Mouse (Mus musculus): ENCODE data around the gene 2900011O08Rik. TPM values are rescaled to one million over a fixed set of nuclear protein-coding genes. Genes with fewer than 3 reads are reported as not detected.
"Not testable (repeated sequence)": the region's sequence is repeated elsewhere in the genome, so short reads cannot be mapped to it uniquely, and the experiment has no call there.

The 2900011O08Rik gene
- polyA plus RNA-seq, 1 experiment, result 0.43 TPM

DNA sequence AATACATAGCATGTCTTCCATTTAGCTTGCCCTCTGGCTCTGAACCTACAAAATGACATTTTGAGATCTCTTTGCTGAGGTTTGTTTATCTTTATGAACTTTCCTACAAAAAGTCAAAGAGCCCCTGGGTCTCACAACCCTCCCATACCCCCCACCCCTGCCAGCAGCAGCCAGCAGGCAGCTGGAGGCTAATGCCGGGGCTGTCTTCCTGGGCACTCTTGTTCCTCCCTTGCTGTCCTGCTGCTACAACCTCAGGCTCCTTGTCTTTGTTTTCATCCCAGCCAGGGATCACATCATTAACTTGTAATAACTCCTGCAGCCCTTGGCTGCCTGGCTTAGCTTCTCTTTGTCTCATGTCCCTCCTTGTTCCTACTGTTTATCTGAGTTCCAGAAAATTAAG is 68.9 kb downstream of the 2900011O08Rik start:
- Histone ChIP-seq H3K4me1 (no peaks in the 10 kb centered on the region; the same call in 1 of the 2 replicates), H3K27me3 (replicated peaks) (peaks cover 21% of the 10 kb centered on the region), H3K4me3 (replicated peaks) (no peak overlapping the region), H3K9me3 (no peaks in the 10 kb centered on the region), H3K36me3 (replicated peaks; ENCODE audit: low read length) (no peaks in the 10 kb centered on the region)
- TF ChIP-seq FLI1 (IDR thresholded peaks at IDR 0.05; ENCODE audit: low read length) (no peak), GATA1 (IDR thresholded peaks at IDR 0.05; ENCODE audit: borderline replicate concordance, low read length) (no peak)

DNA sequence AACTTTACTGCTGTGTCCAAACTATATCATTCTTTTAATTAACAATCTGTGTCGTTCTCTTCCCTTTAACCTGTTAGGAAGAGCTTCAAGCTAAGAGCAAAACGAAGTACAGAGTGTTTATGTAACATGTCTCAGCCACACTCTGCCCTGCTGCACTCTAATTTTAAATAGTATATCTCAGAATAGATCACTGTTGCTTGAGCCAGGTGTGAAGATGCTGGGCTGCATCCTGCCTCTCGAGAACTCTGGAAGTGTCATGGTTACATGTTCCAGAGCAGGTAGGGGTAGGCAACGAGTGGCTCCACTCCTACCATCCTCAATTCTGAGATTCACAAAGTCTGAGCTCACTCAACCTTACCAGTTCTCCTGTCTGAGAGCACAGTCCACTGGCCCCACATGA is 70.3 kb downstream of the 2900011O08Rik start:
- Histone ChIP-seq H3K4me3 (replicated peaks) (no peak overlapping the region), H3K36me3 (replicated peaks; ENCODE audit: low read length) (no peaks in the 10 kb centered on the region), H3K4me1 (no peaks in the 10 kb centered on the region; the same call in 1 of the 2 replicates), H3K27me3 (replicated peaks) (peaks cover 20% of the 10 kb centered on the region), H3K9me3 (no peaks in the 10 kb centered on the region)
- TF ChIP-seq FLI1 (IDR thresholded peaks at IDR 0.05; ENCODE audit: low read length) (no peak), GATA1 (IDR thresholded peaks at IDR 0.05; ENCODE audit: borderline replicate concordance, low read length) (no peak)

DNA sequence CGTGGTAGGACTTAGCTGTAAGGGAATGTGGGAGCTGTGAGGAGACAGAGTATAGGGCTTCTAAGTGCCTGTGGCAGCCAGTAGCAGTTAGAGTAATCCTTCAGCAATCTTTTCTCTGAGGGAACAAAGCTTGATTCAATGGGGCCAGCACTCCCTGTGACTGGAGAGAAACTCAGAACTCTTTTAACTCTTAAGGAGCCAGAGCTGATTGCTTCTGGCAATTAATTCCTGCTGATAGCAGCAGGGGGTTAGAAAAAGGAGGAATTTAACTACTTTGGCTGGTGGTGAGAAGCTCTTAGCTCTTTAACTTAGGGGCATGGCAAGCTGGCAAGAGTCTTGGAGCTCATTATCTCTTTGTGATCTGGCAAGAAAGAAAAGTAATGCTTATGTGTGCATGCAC is 72.1 kb downstream of the 2900011O08Rik start:
- H3K27me3 ChIP-seq (replicated peaks), result peaks cover 7% of the 10 kb centered on the region
- H3K36me3 ChIP-seq (replicated peaks; ENCODE audit: low read length), result no peaks in the 10 kb centered on the region
- H3K9me3 ChIP-seq, result no peaks in the 10 kb centered on the region
- TF ChIP-seq FLI1 (IDR thresholded peaks at IDR 0.05; ENCODE audit: low read length) (no peak), GATA1 (IDR thresholded peaks at IDR 0.05; ENCODE audit: borderline replicate concordance, low read length) (no peak)
- H3K4me3 ChIP-seq (replicated peaks), result no peak overlapping the region
- no peaks in the 10 kb centered on the region; the same call in 1 of the 2 replicates for H3K4me1 ChIP-seq

DNA sequence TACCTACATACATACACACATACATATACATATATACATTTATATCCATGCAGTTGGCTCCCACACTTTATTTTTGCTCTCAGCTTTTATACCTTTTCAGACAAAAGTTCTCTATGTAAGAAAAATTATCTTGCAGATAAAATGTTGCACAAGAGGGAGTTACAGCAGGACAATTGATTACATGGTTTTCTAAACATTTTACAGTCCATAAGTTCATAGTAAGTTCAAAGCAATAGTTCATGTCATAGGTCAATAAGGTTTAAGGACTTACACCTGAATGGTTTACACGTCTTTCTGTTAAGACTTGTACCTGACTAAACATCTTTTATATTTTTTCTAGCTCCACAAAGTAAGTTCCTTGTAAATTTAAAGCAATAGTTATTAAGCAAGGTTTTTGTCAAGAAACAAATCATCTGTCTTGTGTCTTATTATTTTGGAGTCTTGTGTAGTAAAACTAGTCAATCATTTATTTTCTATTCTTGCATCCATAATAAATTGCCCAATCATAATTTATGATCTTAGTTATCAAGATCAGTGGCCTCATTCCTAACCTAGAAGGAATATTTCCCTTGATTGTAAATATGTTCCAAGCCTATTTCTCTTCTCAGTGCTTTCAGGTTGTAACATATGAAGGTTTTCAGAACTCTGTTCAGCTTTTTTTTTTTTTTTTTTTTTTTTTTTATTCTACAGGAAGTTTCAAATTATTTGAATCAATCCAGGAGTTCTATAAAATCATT is 72.9 kb downstream of the 2900011O08Rik start:
- no peaks in the 10 kb centered on the region for H3K9me3 ChIP-seq
- no peaks in the 10 kb centered on the region; the same call in 1 of the 2 replicates for H3K4me1 ChIP-seq
- H3K27me3 ChIP-seq (replicated peaks), result peaks cover 7% of the 10 kb centered on the region
- TF ChIP-seq FLI1 (IDR thresholded peaks at IDR 0.05; ENCODE audit: low read length) (no peak), GATA1 (IDR thresholded peaks at IDR 0.05; ENCODE audit: borderline replicate concordance, low read length) (no peak)
- no peaks in the 10 kb centered on the region for H3K36me3 ChIP-seq (replicated peaks; ENCODE audit: low read length)
- H3K4me3 ChIP-seq (replicated peaks), result no peak overlapping the region

DNA sequence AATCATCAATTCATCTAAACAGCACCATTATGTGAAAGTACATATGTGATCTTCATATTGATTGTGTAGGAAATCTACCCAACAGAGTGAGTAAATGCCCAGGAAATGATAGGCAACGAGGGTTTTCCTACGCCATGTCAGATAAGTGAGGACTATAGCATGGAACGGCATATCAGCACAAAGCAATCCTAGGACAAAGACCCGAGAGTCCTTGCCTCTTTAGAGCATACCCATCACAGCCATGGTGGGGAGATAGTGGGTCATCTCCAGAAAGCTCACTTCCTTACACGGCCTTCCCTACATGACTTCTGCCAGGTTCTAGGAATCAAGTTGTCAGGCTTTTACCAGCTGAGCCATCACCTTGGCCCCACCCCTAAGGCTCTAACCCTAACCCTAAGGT is 73.5 kb downstream of the 2900011O08Rik start:
- H3K27me3 ChIP-seq (replicated peaks), result peaks cover 5% of the 10 kb centered on the region
- TF ChIP-seq GATA1 (IDR thresholded peaks at IDR 0.05; ENCODE audit: borderline replicate concordance, low read length) (no peak), FLI1 (IDR thresholded peaks at IDR 0.05; ENCODE audit: low read length) (no peak)

DNA sequence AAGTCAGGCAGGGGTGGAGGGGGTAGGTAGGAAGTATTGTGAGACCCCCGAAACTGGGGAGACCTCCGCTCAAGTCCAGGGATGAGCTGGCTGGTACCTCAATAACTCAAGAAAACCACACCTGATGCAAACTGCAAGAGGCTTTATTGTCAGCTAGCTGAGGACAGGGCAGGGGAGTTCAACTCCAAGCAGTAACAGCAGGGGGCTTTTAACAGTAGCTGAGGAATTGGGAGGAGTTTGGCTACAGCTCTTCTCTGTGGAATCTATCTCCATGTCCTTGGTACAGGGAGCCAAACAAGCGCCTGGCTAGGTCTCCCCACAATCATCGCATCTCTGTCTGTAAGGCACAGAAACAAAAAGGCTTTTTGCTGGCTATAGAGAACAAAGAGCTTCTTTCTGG is 80.2 kb downstream of the 2900011O08Rik start:
- not testable (repeated sequence) for H3K4me1 ChIP-seq; H3K27me3 ChIP-seq (replicated peaks); H3K9me3 ChIP-seq; H3K4me3 ChIP-seq (replicated peaks); H3K36me3 ChIP-seq (replicated peaks; ENCODE audit: low read length)

More for the DNA sequence above, 73.5 kb downstream of the 2900011O08Rik start:
- H3K4me1 ChIP-seq, result no peaks in the 10 kb centered on the region; the same call in 1 of the 2 replicates
- no peaks in the 10 kb centered on the region for H3K9me3 ChIP-seq
- H3K4me3 ChIP-seq (replicated peaks), result no peak overlapping the region
- H3K36me3 ChIP-seq (replicated peaks; ENCODE audit: low read length), result no peaks in the 10 kb centered on the region

DNA sequence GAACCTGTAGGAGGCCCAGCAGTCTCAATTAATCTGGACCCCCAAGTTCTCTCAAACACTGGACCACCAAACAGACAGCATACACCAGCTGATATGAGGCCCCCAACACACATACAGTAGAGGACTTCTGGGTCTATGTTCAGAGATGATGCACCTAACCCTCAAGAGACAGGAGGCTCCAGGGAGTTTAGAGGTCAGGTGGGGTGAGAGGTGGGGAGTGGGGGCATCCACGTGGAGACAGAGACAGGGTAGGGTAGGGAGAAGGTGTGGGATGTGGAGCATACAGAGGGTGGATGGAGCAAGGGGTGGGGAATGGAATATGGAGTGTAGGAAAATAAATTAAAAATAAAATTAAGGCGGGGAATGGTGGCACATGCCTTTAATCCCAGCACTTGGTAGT is 82.3 kb downstream of the 2900011O08Rik start:
- H3K36me3 ChIP-seq (replicated peaks; ENCODE audit: low read length); H3K4me1 ChIP-seq; H3K9me3 ChIP-seq; H3K4me3 ChIP-seq (replicated peaks); H3K27me3 ChIP-seq (replicated peaks): not testable (repeated sequence)

DNA sequence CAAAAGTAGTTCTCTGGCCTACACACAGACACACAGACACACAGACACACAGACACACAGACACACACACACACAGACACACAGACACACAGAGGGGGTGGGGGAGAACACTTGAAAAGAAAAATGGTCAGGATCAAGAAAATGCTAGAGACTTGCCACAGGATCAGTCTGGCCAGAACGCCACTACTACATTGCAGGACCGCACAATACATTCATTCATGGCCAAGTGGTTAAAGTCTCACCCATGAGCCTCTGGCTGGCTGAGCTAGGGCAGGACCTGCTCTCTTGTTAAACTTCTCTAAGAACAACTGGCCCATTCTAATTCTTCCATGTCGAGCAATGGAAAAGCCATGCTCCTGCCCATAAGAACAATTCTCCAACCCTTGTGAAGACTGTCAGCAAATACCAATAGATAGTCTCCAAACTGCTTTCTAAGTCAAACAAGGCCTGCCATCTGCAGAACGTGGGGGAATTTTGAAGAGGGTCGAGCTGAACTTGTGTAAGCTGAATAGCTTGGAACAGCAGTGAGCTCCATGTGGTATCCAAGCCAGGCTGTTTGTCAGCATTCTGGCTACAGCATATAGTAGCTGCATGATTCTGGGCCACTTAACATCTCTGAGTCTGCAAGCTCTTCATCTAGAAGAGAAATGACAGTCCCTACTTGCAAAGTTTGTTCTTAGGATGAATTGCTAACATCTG is 84.2 kb downstream of the 2900011O08Rik start:
- H3K36me3 ChIP-seq (replicated peaks; ENCODE audit: low read length), result no peaks in the 10 kb centered on the region
- TF ChIP-seq FLI1 (IDR thresholded peaks at IDR 0.05; ENCODE audit: low read length) (no peak), GATA1 (IDR thresholded peaks at IDR 0.05; ENCODE audit: borderline replicate concordance, low read length) (no peak)

DNA sequence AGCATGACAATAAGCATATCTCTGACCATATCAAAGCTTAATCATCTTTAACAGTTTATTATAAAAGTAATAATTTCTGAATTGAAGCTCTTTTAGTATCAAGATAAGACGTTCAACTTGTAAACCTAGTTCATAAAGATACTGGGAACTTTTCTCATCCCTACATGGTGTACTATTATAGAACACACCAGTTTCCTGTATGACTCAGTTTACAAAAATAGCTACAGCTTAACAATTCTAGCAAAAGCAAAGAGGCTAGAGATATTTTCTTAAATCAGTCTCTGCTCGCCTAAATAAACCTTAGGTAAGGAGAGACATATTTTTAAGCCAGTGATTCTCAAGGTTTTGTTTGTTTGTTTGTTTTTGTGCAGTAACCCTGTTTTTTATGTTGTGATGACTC is 96.5 kb downstream of the 2900011O08Rik start:
- no peak for TF ChIP-seq GATA1 (IDR thresholded peaks at IDR 0.05; ENCODE audit: borderline replicate concordance, low read length)
- TF ChIP-seq FLI1 (IDR thresholded peaks at IDR 0.05; ENCODE audit: low read length), result no peak
- H3K27me3 ChIP-seq (replicated peaks), result no peaks in the 10 kb centered on the region
- no peak overlapping the region for H3K4me3 ChIP-seq (replicated peaks)
- peaks cover 12% of the 10 kb centered on the region for H3K4me1 ChIP-seq
- H3K36me3 ChIP-seq (replicated peaks; ENCODE audit: low read length), result no peaks in the 10 kb centered on the region
- H3K9me3 ChIP-seq, result peaks cover 8% of the 10 kb centered on the region

More for the DNA sequence above, 84.2 kb downstream of the 2900011O08Rik start:
- Histone ChIP-seq H3K27me3 (replicated peaks) (peaks cover 14% of the 10 kb centered on the region), H3K4me1 (peaks cover 5% of the 10 kb centered on the region), H3K9me3 (no peaks in the 10 kb centered on the region), H3K4me3 (replicated peaks) (no peak overlapping the region)

DNA sequence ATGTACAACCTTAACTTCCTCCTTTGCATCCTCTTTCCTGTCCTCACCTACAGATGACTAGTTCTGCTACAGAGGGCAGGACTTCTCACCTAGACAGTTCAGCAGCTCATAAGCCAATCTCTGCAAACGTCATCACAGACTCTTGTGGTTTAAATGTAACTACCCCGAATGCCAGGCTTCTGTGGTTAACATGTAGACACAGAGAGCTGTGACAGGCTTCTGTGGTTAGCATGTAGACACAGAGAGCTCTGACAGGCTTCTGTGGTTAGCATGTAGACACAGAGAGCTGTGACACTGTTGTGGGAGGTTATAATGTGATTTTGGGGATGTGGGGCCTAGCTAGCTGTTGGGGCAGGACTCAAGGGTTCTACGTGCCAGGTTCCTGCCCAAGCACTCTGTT is 101.8 kb downstream of the 2900011O08Rik start:
- H3K4me1 ChIP-seq, result peaks cover 8% of the 10 kb centered on the region
- H3K27me3 ChIP-seq (replicated peaks), result peaks cover 12% of the 10 kb centered on the region
- no peaks in the 10 kb centered on the region for H3K36me3 ChIP-seq (replicated peaks; ENCODE audit: low read length)
- TF ChIP-seq FLI1 (IDR thresholded peaks at IDR 0.05; ENCODE audit: low read length) (no peak), GATA1 (IDR thresholded peaks at IDR 0.05; ENCODE audit: borderline replicate concordance, low read length) (no peak)
- no peaks in the 10 kb centered on the region for H3K9me3 ChIP-seq
- no peak overlapping the region for H3K4me3 ChIP-seq (replicated peaks)
